Mouse (Mus musculus) natural killer cell, adult 2 months (primary cell): Measurements from ENCODE around the gene Wdcp.
"Not testable (repeated sequence)": the region's sequence is repeated elsewhere in the genome, so short reads cannot be mapped to it uniquely, and the experiment has no call there.

Experiments used
- DNase-seq, 2 experiments: peaks; one replicate each; pipeline ENCODE4 v3.0.0; 2022; ENCODE audit warnings: low spot score in 2 of 2

Wdcp gene

DNA sequence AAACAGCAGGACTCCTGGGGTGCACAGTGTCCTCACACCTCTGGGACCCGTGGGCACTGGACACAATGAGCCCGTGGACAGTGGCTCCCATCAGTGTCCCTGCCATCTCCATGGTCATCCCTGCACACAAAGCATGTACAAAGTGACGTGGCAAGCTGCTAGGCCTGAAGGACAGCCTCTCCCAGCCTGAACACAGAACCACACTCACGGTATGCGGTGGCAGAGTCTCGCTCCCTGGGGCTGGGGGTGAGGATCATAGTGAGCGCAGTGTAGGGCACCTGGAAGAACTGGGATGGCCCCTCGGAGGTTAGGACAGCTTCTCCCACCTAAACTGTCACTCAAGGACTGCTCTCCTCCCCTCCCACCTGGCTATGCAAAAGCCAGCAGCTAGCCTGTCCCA is 25.8 kb downstream of the Wdcp start:
- DNase-seq: no peak

DNA sequence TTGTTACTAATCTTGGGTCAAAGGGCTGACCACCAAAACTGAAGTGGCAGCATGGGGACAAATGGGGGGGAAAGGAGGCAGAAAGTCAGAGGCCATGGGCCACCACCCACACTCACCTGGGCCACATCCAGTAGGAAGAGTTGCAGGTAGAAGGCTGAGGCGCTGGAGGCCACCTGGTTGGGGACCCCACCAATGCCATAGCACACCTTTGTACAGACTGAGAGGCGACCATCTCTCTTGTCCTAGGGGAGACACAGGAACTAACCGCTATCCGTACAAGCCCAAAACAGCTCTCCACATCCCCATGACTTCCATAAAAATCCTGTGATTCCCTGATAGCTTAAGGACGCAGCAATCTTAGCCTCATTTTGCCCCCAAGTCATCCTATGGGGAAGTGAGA is 28.2 kb downstream of the Wdcp start:
- DNase-seq: no peak

DNA sequence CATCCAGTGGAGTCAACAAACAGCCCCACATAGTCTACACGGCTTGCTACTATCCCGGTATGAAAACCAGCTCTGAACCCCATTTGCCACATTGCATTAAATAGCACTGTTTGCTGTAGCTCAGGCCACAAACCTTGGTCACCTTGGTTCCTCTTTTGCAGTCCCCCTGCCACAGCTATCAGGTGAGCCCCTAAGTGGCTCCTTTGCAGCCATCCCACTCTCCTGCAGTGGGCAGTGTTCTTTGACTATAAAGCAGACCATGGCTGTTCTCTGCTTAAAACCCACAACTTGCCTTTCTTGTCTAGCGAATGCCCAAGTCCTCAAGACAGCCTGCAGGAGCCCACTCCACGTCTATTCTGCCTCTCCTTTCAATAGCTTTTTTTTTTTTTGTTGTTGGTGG is 29.2 kb downstream of the Wdcp start:
- no peak for DNase-seq

DNA sequence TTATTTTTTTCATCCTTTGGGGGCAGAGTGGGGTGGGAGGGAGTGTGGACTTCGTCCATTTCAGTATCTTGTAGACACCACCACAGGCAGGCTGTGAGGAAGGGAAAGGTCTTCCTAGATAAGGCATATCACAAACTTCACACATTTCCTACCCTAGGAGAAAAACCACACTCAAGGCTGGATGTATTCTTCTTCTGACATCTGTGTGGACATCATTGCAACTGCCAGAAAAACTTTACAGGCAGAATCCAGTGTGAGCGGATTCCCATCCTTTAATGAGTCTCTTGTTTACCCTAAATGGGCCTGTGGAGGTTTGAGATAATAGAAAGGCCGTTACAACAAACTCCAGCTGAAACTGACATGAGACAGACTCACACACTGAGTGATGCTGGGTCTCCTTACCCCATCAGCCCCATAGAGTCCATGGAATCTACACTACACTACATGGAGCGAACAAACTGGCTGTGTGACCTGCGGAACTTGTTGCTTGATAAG is 29.9 kb downstream of the Wdcp start:
- no peak for DNase-seq

DNA sequence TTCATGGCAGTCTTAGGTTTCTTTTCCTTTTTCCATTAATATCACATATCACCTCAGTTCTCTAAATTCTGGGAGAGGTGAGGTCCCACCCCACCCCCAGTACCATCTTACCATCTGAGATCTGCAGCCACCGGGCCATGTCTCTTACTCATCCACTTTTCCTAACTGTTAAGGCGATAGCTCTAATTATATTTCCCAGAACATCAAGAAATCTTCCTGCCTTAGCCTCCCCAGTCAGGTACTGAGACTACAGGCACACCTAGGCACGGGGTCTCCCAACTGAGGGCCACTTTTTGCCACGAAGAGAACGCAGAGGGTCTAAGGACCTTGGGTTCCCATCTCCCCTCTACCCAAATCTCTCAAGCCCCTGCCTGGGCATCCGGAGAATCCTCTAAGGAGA is 30.4 kb downstream of the Wdcp start:
- DNase-seq: no peak

DNA sequence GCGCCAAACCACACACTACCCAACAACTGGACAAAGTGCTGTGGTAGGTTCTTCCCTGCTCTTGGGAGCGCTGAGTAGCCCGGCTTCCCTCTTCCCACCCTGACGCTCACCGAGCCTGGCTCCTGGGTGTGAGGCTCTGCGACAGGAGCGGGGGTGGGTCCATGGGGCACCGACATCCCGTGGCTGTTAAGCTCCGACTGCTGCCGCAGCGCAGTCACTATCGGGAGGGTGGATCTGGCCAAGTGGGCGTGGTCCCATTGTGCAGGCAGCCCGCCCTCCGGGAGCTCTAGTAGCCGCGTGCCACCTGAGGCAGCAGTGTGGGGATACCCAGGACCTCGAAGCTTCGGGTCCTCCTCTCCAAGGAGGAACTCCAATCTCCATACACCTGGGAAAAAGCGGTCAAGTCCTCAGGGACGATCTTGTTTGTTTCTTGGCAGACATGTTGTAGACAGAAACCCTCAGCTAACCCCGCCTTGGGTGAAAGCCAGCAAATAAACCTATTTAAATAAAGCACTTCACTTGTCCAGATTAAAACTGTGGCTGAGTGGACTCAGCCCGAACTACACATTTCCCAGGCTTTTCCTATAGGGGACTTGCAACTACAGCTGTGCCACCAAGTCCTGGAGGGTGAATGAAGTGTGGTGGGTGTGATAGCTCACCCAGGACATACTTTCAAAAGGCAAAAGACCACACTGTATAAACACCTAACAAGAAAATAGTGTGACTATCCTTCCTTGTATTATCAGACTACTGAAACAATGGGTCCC is 31.2 kb downstream of the Wdcp start, which contains the start of gene Mfsd2b:
TSS of gene Mfsd2b (minus strand) at position 199 of the 767 bp plus-strand sequence.
- peak; percentile 33 to 44 for DNase-seq

DNA sequence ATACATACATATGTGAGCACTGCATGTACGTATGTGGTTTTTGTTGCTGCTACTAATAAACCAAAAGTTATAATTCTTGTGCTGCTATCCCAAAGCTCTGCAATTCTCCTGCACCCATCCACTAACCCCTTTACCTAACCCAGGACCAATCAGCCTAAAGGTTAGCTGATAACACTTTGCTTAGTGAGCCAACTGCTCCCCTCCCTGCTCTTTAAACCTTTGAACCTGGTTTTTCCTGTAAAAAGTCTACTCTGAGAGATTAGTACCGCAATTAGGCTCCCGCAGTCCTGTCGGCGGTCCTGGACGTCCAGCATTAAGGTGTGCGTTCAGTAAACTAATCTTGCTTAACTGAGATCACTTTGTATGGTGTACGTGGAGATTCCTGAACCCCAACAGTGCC is 32.5 kb downstream of the Wdcp start:
- DNase-seq: no peak

DNA sequence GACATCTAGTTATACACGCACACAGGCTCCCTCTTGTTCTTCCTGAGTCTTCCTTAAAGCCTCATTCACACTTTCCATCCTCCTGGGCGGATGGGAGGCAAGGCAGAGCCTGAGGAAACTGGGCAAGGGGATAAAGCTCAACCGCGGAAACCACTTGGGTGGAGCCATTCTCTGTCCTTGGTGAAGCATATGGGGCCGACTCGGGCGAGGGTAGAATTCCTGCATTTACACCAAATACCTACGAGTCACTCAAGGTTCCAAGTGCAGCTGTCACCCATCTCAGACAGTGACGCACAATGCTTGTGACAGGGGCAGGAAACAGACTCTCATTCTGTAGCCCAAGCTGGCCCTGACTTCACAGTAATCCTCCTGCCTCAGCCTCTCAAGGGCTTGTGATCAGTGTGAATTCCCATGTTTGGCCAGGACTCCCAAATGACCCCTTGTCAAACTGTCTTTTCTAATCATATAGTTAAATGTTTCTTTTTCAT is 35.2 kb downstream of the Wdcp start:
- DNase-seq: no peak

DNA sequence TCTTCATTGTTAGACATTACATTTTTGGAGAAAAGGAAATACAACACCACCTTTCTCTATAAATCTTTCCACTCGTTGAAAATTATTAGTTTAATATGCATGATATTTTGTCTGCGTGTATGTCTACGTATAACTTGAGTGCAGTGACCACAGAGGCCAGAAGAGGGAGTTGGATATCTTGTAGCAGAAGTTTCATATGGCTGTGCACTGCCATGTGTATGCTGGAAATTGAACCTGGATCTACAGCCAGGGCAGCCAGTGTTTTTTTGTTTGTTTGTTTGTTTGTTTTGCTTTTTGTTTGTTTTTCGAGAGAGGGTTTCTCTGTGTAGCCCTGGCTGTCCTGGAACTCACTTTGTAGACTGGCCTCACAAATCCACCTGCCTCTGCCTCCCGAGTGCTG is 35.9 kb downstream of the Wdcp start:
- no peak for DNase-seq

DNA sequence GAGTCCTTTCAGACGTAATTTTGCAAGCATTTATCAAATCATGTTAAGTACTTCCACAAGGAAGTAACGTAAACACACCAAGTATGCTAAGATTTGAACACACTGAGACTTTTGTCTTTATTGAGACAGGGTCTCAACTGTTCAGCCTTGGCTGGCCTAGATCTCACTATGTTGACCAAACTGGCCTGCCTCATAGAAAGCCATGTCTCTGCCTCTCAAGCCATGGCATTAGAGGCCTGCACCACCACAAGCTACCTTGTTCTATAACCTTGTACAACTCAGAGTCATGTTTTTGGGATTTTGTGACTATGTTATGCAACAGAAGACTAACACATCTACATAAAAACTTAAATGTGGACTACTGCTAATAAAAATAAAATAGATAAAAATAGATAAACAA is 39.0 kb downstream of the Wdcp start:
- DNase-seq: no peak

DNA sequence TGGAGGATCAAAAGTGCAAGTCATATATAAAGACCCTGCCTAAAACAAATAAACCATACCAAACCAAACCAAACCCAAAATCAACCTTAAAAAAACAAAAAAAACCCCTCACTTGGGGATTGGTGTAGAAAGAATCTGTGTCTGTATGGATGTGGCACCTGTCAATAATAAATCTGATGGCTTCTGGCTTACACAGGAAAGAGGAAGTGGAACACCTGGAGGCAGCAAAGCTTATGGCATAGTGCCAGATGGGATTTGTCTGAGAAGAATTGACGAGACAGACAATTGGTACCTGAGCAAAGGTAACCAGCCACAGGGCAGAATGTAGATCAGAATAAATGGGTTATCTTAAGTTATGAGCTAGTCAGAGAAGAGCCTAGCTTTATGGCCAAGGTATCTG is 42.0 kb downstream of the Wdcp start:
- DNase-seq: no peak

DNA sequence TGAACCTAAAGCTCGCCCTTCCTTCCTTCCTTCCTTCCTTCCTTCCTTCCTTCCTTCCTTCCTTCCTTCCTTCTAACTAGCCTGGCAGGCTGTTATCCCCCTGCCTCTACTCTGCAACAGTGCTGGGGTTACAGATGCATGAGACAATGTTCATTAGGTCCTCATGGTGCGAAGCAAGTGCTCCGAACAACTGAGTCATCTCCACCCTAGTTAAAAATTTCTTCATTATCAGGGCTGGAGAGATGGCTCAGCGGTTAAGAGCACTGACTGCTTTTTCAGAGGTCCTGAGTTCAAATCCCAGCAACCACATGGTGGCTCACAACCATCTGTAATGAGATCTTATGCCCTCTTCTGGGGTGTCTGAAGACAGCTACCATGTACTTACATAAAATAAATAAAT is 43.5 kb downstream of the Wdcp start:
- not testable (repeated sequence) for DNase-seq

DNA sequence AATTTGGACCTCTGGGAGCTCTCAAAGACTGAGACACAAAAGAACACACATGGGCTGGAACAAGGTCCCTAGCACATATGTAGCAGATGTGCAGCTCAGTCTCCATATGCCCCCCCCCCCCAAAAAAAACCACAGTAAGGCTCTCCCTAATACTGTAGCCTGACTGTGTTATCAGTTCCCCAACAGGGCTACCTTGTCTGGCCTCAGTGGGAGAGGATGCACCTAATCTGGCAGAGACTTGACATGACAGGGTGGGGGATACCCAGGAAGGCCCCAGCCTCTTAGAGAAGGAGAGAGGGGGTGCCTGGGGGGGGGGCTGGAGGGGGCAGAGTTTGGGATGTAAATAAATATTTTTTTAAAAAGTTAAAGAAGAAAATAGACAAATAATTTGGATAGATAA is 45.6 kb downstream of the Wdcp start:
- DNase-seq: no peak

DNA sequence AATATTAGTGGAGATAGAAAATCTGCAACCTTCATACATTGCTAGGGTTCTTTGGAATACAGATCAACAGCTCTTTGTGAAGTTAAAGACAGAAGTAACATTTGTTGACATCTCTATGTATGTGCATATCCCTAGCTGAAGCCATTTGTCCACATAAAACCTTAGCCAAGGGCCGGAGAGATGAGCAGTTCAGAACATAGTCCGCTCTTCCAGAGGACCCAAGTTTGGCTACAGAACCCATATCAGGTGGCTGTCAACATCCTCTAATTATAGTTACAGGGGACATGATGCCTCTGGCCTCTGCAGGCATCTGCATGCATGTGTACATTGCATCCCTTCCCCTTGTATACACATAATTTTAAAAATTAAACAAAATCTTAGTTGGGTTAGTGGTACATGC is 46.1 kb downstream of the Wdcp start:
- no peak for DNase-seq

DNA sequence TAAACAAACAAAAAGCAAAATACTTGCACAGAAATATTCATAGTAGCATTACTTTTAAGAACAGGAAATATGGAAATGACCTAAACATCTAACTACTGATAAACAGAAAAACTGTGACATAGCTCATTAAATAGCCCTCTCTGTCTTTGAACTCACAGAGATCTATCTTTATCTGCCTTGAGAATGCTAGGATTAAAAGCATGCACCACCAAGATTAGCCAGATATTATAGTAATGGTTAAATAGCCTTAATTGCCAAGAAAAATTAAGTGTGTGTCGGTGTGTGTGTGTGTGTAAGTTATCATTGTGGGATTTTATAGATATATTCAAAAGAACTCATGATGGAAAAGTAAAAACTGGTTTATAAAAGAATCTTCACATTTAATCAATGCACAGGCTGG is 46.8 kb downstream of the Wdcp start:
- no peak for DNase-seq

DNA sequence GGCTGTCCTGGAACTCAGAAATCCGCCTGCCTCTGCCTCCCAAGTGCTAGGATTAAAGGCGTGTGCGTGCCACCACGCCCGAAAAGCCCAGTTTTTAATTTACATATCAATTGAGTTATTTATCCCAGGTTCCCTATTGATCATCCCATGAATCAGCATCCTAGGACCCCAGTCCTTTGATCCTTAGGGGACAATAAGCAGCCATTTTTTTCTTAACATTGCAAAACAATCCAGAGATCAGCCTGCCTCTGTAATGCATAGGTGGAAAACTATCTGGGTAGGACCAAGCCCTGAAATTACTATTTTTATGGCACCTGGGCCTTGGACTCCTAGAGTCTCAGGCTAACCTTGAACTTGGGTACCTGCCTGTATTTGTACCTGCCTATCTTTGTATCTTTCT is 54.9 kb downstream of the Wdcp start:
- DNase-seq: no peak

DNA sequence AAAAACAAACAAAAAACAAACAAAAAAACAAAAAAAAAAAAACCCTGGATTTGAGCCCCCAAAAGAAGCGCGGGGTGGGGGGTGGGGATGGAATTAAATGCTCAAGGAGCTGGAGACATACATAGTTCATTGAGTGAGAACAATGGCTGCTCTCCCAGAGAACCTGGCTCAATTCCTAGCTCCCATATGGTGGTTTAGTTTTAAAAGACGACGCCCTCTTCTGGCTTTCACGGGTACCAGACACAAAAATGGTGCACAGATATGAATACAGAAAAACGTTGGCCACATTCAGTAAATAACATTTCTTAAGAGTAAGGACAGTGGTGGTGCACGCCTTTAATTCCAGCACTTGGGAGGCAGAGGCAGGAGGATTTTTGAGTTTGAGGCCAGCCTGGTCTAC is 62.8 kb downstream of the Wdcp start:
- DNase-seq: no peak

DNA sequence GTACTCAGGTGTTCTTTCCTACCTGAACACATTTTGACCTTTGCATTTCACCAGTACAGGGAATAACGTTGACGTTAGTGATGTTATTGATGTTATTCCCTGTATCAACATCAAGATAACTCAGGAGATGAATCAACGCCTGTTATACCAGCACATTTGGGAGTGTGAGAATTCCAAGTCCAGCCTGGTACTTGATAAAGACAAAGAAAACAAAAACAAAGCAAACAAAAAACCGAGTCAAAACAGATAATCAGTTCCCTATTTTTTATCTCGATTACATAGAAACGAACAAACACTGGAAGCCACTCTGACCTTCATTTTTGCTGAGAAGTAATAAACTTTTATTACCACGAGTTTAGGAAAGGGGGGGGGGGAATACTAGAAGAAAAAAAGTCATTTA is 63.4 kb downstream of the Wdcp start:
- DNase-seq: no peak

DNA sequence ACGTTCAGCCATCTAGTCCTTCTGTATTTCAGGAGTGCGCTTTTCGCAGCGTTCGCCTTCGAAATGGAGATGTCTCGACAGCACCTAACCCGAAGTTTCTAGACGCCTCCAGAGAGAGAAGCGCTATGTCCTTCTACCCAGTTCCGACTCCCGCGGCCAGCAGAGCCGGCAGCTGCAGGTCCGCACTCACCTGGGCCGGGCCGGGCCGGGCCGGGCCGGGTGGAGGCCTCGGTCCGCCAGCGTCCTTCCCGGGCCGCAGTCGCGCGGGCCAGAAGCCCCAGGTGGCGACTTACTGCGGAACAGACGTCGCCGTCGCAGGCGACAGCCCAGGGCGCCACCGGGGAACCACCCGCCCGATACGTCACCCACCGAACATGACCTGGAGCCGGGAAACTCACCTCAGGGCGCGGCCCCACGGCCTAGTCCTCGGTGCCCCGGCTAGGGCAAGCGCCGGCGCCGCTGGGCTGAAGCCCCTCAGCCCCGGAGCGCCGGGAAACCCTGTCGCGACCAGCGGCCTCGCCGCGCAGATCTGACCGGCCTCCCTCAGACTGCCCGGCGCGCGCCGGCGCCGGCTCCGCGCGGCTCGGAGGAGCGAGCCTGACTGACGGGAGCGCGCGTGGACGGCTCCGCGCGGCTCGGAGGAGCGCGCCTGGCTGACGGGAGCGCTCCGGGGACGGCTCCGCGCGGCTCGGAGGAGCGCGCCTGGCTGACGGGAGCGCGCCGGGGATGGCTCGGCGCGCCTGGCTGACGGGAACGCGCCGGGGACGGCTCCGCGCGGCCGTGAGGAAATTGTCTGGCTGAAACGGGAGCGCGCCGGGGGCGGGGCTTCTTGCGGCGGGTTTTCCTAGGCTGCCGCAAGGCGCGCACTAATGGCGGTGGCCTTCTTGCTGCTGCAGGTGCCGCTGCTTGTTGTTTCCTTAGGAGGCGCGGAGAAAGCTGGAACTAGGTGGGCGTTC is 64.1 kb downstream of the Wdcp start, which contains the start of gene Ubxn2a:
TSS of gene Ubxn2a (minus strand) at position 755 of the 956 bp plus-strand sequence.
- DNase-seq: peak; percentile 88 to 92

DNA sequence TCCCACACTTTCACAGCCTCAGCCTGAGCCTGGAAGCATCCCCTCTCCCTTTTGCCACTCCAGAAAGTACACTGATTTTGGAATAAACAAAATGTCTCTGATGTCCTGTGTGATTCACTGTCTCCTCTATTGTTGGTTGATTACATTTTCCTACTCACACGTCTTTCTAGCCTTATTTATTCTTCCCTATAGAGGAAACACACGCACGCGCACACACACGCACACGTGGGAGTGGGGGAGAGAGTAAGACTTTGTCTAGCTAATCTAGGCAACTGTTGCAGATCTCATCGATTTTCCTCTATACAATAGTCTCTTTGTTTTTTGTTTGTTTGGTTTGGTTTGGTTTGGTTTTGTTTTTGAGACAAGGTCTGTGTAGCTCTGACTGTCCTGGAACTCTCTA is 65.3 kb downstream of the Wdcp start:
- no peak for DNase-seq
